Mouse (Mus musculus) retina, postnatal 1 day (tissue): ENCODE measurements around the gene Spem1.

ENCODE experiments used
- DNase-seq: peaks from one replicate; pipeline ENCODE4 v3.0.0-alpha.2; 2012

Gene Spem1

GRCm38 (mm10) chr11:69799394-69800137, 22.4 kb downstream of the Spem1 start:
- DNase-seq, result peak; percentile 71

- no peak for DNase-seq
Measured at GRCm38 (mm10) chr11:69797924-69798323, 24.1 kb downstream of the Spem1 start.

- DNase-seq, result peak; percentile 35
Measured at GRCm38 (mm10) chr11:69795983-69796435, 26.0 kb downstream of the Spem1 start.

- DNase-seq, result peak; percentile 98
Measured at GRCm38 (mm10) chr11:69795168-69795982, 26.6 kb downstream of the Spem1 start, which contains the start of gene Chrnb1. Gene Chrnb1, minus strand, starts transcription at chr11:69795943.

GRCm38 (mm10) chr11:69793429-69793828, 28.6 kb downstream of the Spem1 start:
- no peak for DNase-seq

GRCm38 (mm10) chr11:69791420-69791819, 30.6 kb downstream of the Spem1 start:
- DNase-seq, result no peak

GRCm38 (mm10) chr11:69789431-69789830, 32.5 kb downstream of the Spem1 start:
- no peak for DNase-seq

- DNase-seq, result no peak
Measured at GRCm38 (mm10) chr11:69787306-69787705, 34.7 kb downstream of the Spem1 start.

GRCm38 (mm10) chr11:69784793-69785272, 37.1 kb downstream of the Spem1 start:
- DNase-seq, result no peak

- DNase-seq, result no peak
Measured at GRCm38 (mm10) chr11:69781828-69782227, 40.2 kb downstream of the Spem1 start.

- no peak for DNase-seq
Measured at GRCm38 (mm10) chr11:69778985-69779384, 43.0 kb downstream of the Spem1 start.

- DNase-seq, result no peak
Measured at GRCm38 (mm10) chr11:69778258-69778982, 43.6 kb downstream of the Spem1 start.

- no peak for DNase-seq
Measured at GRCm38 (mm10) chr11:69777504-69778257, 44.3 kb downstream of the Spem1 start.

GRCm38 (mm10) chr11:69776488-69776887, 45.5 kb downstream of the Spem1 start:
- no peak for DNase-seq

- peak; percentile 29 for DNase-seq
Measured at GRCm38 (mm10) chr11:69775716-69776115, 46.3 kb downstream of the Spem1 start.

GRCm38 (mm10) chr11:69774961-69775360, 47.0 kb downstream of the Spem1 start:
- peak; percentile 24 for DNase-seq
